Mouse (Mus musculus): Measurements from ENCODE around the gene Gm10959.

DNA sequence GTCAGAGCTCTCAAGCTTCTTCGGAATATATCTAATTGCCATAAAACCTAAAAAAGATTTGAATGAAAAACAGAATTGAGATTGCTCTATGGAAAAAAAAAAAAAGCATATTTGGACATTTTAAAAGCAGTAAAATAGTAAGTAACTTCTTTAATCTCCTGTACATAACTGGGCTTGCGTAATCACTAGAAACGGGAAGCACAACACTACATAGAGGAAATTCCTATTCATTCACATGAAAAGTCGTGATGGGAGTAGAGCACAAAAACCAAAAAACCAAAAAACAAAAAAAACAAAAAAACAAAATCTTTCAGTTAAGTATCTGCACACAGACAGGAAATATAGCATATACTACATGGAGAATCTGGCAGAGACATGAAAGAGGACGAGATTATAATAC lies 45.1 kb upstream of the Gm10959 start:
- TF ChIP-seq POLR2A (IDR thresholded peaks at IDR 0.05; ENCODE audit: low read depth, low read length) (no peak), CTCF (IDR thresholded peaks at IDR 0.05; ENCODE audit: borderline replicate concordance, insufficient read depth, low read length) (no peak)
